Mouse (Mus musculus): ENCODE measurements at regions not wholly inside any gene's neighbourhood (a gene's known extent, or its start where the extent isn't known, plus 50 kb on each side); places are given as distances from the start of the nearest gene placed in this dataset.

DNA sequence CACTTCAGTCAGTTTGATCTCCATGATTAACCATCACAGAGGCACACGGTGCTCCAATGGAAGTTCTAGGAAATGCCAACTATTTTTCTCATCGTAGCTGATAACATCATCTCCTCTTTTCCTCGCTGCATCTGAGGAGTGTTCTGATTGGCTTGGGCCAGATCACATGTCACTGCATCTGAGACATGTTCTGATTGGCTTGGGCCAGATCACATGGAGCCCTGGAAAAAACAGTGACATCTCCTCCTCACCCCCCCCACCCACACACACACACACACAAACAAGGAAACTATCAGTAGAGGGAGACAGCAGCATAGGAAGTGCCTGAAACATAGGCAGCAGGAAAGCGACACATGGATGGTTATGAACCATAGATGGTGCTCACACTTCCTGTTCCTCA, 239.0 kb upstream of the 4930583I09Rik start:
- Histone ChIP-seq H3K9ac (replicated peaks; ENCODE audit: low read depth, low read length) (no peak overlapping the region), H3K9me3 (ENCODE audit: control insufficient read depth, low read depth, low read length) (no peaks in the 10 kb centered on the region), H3K27ac (ENCODE audit: low read length) (no peak overlapping the region), H3K27me3 (ENCODE audit: control insufficient read depth, insufficient read depth, low read length) (no peaks in the 10 kb centered on the region), H3K4me1 (ENCODE audit: control insufficient read depth, insufficient read depth, low read length) (no peaks in the 10 kb centered on the region), H3K4me3 (ENCODE audit: low read depth, low read length) (no peak overlapping the region), H3K36me3 (ENCODE audit: control insufficient read depth, insufficient read depth, low read length) (no peaks in the 10 kb centered on the region), H3K4me2 (replicated peaks; ENCODE audit: low read depth, low read length) (no peak overlapping the region)
- 86% methylated on average over 4 of the region's 4 CpGs for WGBS
- no peak for ATAC-seq (ENCODE audit: insufficient number of reproducible peaks, insufficient read depth, low FRiP score, low read depth)

DNA sequence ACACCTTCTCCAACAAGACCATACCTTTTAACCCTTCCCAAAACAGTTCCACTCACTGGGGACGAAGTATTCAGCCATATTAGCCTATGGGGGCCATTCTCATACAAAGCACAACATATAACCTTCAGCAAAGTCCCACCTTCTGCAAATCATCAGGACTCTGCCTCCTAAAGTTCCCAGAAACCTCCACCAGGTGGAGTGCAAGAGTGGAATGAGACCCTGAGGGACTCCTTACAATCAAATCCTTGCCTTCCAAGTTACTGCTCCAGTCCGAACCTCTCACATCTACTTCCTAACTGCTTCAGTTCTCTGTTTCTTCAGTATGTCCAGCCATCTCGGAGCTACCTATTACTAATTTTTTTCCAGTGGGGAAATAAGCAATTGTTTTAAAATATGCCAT, 235.2 kb upstream of the 4930583I09Rik start:
- H3K27ac ChIP-seq (ENCODE audit: low read length), result no peak overlapping the region
- no peak overlapping the region for H3K9ac ChIP-seq (replicated peaks; ENCODE audit: low read depth, low read length)
- ATAC-seq (ENCODE audit: insufficient number of reproducible peaks, insufficient read depth, low FRiP score, low read depth), result no peak
- WGBS, result 47% methylated on average over 3 of the region's 3 CpGs
- H3K4me3 ChIP-seq (ENCODE audit: low read depth, low read length), result no peak overlapping the region
- H3K4me2 ChIP-seq (replicated peaks; ENCODE audit: low read depth, low read length), result no peak overlapping the region
- H3K27me3 ChIP-seq (ENCODE audit: control insufficient read depth, insufficient read depth, low read length), result no peaks in the 10 kb centered on the region
- no peaks in the 10 kb centered on the region for H3K36me3 ChIP-seq (ENCODE audit: control insufficient read depth, insufficient read depth, low read length)
- no peaks in the 10 kb centered on the region for H3K9me3 ChIP-seq (ENCODE audit: control insufficient read depth, low read depth, low read length)
- H3K4me1 ChIP-seq (ENCODE audit: control insufficient read depth, insufficient read depth, low read length), result no peaks in the 10 kb centered on the region

GRCm38 (mm10) chr17:65066135-65066534, 230.3 kb upstream of the 4930583I09Rik start:
- no peaks in the 10 kb centered on the region for H3K4me1 ChIP-seq (ENCODE audit: control insufficient read depth, insufficient read depth, low read length)
- no peak overlapping the region for H3K4me3 ChIP-seq (ENCODE audit: low read depth, low read length)
- no peaks in the 10 kb centered on the region for H3K9me3 ChIP-seq (ENCODE audit: control insufficient read depth, low read depth, low read length)
- H3K27me3 ChIP-seq (ENCODE audit: control insufficient read depth, insufficient read depth, low read length), result no peaks in the 10 kb centered on the region
- no peak overlapping the region for H3K4me2 ChIP-seq (replicated peaks; ENCODE audit: low read depth, low read length)
- no peaks in the 10 kb centered on the region for H3K36me3 ChIP-seq (ENCODE audit: control insufficient read depth, insufficient read depth, low read length)
- H3K27ac ChIP-seq (ENCODE audit: low read length), result no peak overlapping the region
- no peak for ATAC-seq (ENCODE audit: insufficient number of reproducible peaks, insufficient read depth, low FRiP score, low read depth)
- H3K9ac ChIP-seq (replicated peaks; ENCODE audit: low read depth, low read length), result no peak overlapping the region
- WGBS, result 70% methylated on average over 3 of the region's 3 CpGs

DNA sequence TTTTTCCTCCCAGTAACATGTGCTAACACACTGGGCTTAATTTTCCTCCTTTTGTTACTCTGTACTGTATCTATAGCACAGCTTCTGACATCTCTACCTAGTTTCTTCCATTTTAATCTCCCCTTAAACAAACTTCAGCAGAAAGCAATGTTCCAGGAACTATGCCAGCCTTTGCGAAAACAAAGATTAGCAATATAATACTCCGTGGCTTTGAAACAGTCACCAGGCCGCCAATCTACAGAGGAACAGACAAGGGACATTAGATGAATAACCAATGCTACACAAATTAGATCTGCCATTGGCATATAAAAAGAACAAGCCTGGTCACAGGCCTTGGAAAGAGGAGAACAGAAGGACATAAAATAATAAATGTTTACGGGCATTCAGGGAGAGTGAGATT, 220.2 kb upstream of the 4930583I09Rik start:
- H3K4me3 ChIP-seq (ENCODE audit: low read depth, low read length), result no peak overlapping the region
- ATAC-seq (ENCODE audit: insufficient number of reproducible peaks, insufficient read depth, low FRiP score, low read depth), result no peak
- no peak overlapping the region for H3K4me2 ChIP-seq (replicated peaks; ENCODE audit: low read depth, low read length)
- no peaks in the 10 kb centered on the region for H3K36me3 ChIP-seq (ENCODE audit: control insufficient read depth, insufficient read depth, low read length)
- H3K9me3 ChIP-seq (ENCODE audit: control insufficient read depth, low read depth, low read length), result no peaks in the 10 kb centered on the region
- H3K27ac ChIP-seq (ENCODE audit: low read length), result no peak overlapping the region
- no peaks in the 10 kb centered on the region for H3K27me3 ChIP-seq (ENCODE audit: control insufficient read depth, insufficient read depth, low read length)
- H3K9ac ChIP-seq (replicated peaks; ENCODE audit: low read depth, low read length), result no peak overlapping the region
- WGBS, result 58% methylated on average over 4 of the region's 4 CpGs
- H3K4me1 ChIP-seq (ENCODE audit: control insufficient read depth, insufficient read depth, low read length), result no peaks in the 10 kb centered on the region

- Histone ChIP-seq H3K27ac (ENCODE audit: low read length) (no peak overlapping the region), H3K4me2 (replicated peaks; ENCODE audit: low read depth, low read length) (no peak overlapping the region), H3K9me3 (ENCODE audit: control insufficient read depth, low read depth, low read length) (no peaks in the 10 kb centered on the region), H3K9ac (replicated peaks; ENCODE audit: low read depth, low read length) (no peak overlapping the region), H3K36me3 (ENCODE audit: control insufficient read depth, insufficient read depth, low read length) (no peaks in the 10 kb centered on the region), H3K27me3 (ENCODE audit: control insufficient read depth, insufficient read depth, low read length) (no peaks in the 10 kb centered on the region), H3K4me3 (ENCODE audit: low read depth, low read length) (no peak overlapping the region), H3K4me1 (ENCODE audit: control insufficient read depth, insufficient read depth, low read length) (no peaks in the 10 kb centered on the region)
- no peak for ATAC-seq (ENCODE audit: insufficient number of reproducible peaks, insufficient read depth, low FRiP score, low read depth)
- 76% methylated on average over 7 of the region's 7 CpGs for WGBS
Observed at GRCm38 (mm10) chr17:65049860-65050482, 214.1 kb upstream of the 4930583I09Rik start.

DNA sequence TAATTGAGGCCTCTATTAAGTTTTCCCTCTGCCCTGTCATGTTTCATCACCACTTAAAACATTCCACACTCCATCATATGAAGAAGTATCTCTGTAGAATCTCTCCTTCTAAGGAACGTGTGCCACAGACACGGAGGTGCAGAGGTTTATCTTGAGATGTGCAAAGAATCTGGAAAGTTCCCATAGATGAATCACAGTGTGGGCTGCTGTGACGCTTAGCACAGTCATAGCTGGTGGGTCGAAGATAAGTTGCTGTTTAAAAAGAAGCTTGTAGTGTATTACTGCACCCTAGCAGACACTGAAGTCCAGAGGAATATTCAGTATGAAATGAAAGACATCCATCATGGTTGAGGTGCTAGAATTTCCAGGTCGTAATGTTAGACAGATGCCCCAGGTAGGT, 179.9 kb upstream of the 4930583I09Rik start:
- Histone ChIP-seq H3K9me3 (ENCODE audit: control insufficient read depth, low read depth, low read length) (no peaks in the 10 kb centered on the region), H3K4me3 (ENCODE audit: low read depth, low read length) (no peak overlapping the region), H3K36me3 (ENCODE audit: control insufficient read depth, insufficient read depth, low read length) (no peaks in the 10 kb centered on the region), H3K27ac (ENCODE audit: low read length) (no peak overlapping the region), H3K27me3 (ENCODE audit: control insufficient read depth, insufficient read depth, low read length) (no peaks in the 10 kb centered on the region), H3K4me2 (replicated peaks; ENCODE audit: low read depth, low read length) (no peak overlapping the region), H3K9ac (replicated peaks; ENCODE audit: low read depth, low read length) (no peak overlapping the region), H3K4me1 (ENCODE audit: control insufficient read depth, insufficient read depth, low read length) (no peaks in the 10 kb centered on the region)
- no peak for ATAC-seq (ENCODE audit: insufficient number of reproducible peaks, insufficient read depth, low FRiP score, low read depth)
- WGBS, result 81% methylated on average over 5 of the region's 5 CpGs

GRCm38 (mm10) chr17:65014682-65015081, 178.8 kb upstream of the 4930583I09Rik start:
- no peak overlapping the region for H3K4me2 ChIP-seq (replicated peaks; ENCODE audit: low read depth, low read length)
- H3K36me3 ChIP-seq (ENCODE audit: control insufficient read depth, insufficient read depth, low read length), result no peaks in the 10 kb centered on the region
- H3K4me1 ChIP-seq (ENCODE audit: control insufficient read depth, insufficient read depth, low read length), result no peaks in the 10 kb centered on the region
- H3K27me3 ChIP-seq (ENCODE audit: control insufficient read depth, insufficient read depth, low read length), result no peaks in the 10 kb centered on the region
- H3K9ac ChIP-seq (replicated peaks; ENCODE audit: low read depth, low read length), result no peak overlapping the region
- ATAC-seq (ENCODE audit: insufficient number of reproducible peaks, insufficient read depth, low FRiP score, low read depth), result no peak
- H3K9me3 ChIP-seq (ENCODE audit: control insufficient read depth, low read depth, low read length), result no peaks in the 10 kb centered on the region
- no peak overlapping the region for H3K4me3 ChIP-seq (ENCODE audit: low read depth, low read length)
- H3K27ac ChIP-seq (ENCODE audit: low read length), result no peak overlapping the region

- Histone ChIP-seq H3K4me1 (ENCODE audit: control insufficient read depth, insufficient read depth, low read length) (no peaks in the 10 kb centered on the region), H3K36me3 (ENCODE audit: control insufficient read depth, insufficient read depth, low read length) (no peaks in the 10 kb centered on the region), H3K4me3 (ENCODE audit: low read depth, low read length) (no peak overlapping the region), H3K9ac (replicated peaks; ENCODE audit: low read depth, low read length) (no peak overlapping the region), H3K27me3 (ENCODE audit: control insufficient read depth, insufficient read depth, low read length) (no peaks in the 10 kb centered on the region), H3K4me2 (replicated peaks; ENCODE audit: low read depth, low read length) (no peak overlapping the region), H3K9me3 (ENCODE audit: control insufficient read depth, low read depth, low read length) (no peaks in the 10 kb centered on the region), H3K27ac (ENCODE audit: low read length) (no peak overlapping the region)
- 68% methylated on average over 5 of the region's 5 CpGs for WGBS
- ATAC-seq (ENCODE audit: insufficient number of reproducible peaks, insufficient read depth, low FRiP score, low read depth), result no peak
Observed at GRCm38 (mm10) chr17:65000626-65001135, 164.8 kb upstream of the 4930583I09Rik start.

DNA sequence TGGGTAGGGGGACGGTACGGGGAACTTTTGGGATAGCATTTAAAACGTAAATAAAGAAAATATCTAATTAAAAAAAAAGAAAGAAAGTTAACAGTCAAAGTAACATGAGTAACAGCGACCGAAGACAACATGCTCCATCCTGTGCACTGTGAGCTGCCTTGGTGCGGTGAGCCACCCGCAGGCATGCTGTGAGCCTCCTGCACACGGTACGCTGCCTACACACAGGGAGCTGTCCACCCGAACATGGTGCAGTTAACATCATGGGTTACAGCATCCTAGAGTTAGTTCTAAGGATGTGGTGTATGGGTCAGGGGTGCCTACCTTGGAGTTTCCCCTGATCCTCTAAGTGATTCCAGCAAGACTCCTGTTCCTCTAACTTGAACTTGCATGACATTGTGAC, 158.6 kb upstream of the 4930583I09Rik start:
- Histone ChIP-seq H3K36me3 (ENCODE audit: control insufficient read depth, insufficient read depth, low read length) (no peaks in the 10 kb centered on the region), H3K4me3 (ENCODE audit: low read depth, low read length) (no peak overlapping the region), H3K27ac (ENCODE audit: low read length) (no peak overlapping the region), H3K4me2 (replicated peaks; ENCODE audit: low read depth, low read length) (no peak overlapping the region), H3K9me3 (ENCODE audit: control insufficient read depth, low read depth, low read length) (no peaks in the 10 kb centered on the region), H3K4me1 (ENCODE audit: control insufficient read depth, insufficient read depth, low read length) (no peaks in the 10 kb centered on the region), H3K27me3 (ENCODE audit: control insufficient read depth, insufficient read depth, low read length) (no peaks in the 10 kb centered on the region), H3K9ac (replicated peaks; ENCODE audit: low read depth, low read length) (no peak overlapping the region)
- no peak for ATAC-seq (ENCODE audit: insufficient number of reproducible peaks, insufficient read depth, low FRiP score, low read depth)
- 79% methylated on average over 10 of the region's 10 CpGs for WGBS
